Mouse (Mus musculus) embryonic facial prominence, embryonic 14.5 days (tissue): ENCODE measurements around the gene Zfp940. TPM values are rescaled to one million over a fixed set of nuclear protein-coding genes. Genes with fewer than 3 reads are reported as not detected.

Experiments
- ATAC-seq: fragments of 200-750 bp; cut with Nextera tagmentation; 2 replicates; pipeline ENCODE4 v1.8.0; 2017; ENCODE audit warnings: low read depth, moderate number of reproducible peaks, moderate TSS enrichment
- DNase-seq: peaks from one replicate; pipeline ENCODE4 v3.0.0-alpha.2; 2015; ENCODE audit warnings: low spot score
- H3K27ac ChIP-seq: fragments of 300-500 bp; sonication (generic); replicated peaks from 2 replicates; pipeline ENCODE4 v1.5.1; 2014; ENCODE audit warnings: low read depth, mild to moderate bottlenecking, low read length, moderate library complexity
- H3K27me3 ChIP-seq: fragments of 300-500 bp; sonication (generic); replicated peaks from 2 replicates; pipeline ENCODE4 v1.6.1; 2014; ENCODE audit warnings: low read length; ENCODE audit not compliant: control insufficient read depth, insufficient read depth
- H3K36me3 ChIP-seq: fragments of 300-500 bp; sonication (generic); 2 replicates; pipeline ENCODE4 v1.6.1; 2014; ENCODE audit warnings: low read length, mixed read lengths; ENCODE audit not compliant: control insufficient read depth, insufficient read depth
- H3K4me1 ChIP-seq: fragments of 300-500 bp; sonication (generic); 2 replicates; pipeline ENCODE4 v1.6.1; 2014; ENCODE audit warnings: antibody characterized with exemption, low read length; ENCODE audit not compliant: control insufficient read depth, insufficient read depth
- H3K4me2 ChIP-seq: fragments of 300-500 bp; sonication (generic); 2 replicates; pipeline ENCODE4 v1.6.1; 2014; ENCODE audit warnings: low read depth, mild to moderate bottlenecking, low read length, moderate library complexity, mixed read lengths
- H3K4me3 ChIP-seq: fragments of 300-500 bp; sonication (generic); 2 replicates; pipeline ENCODE4 v1.5.1; 2014; ENCODE audit warnings: low read depth, mild to moderate bottlenecking, low read length
- H3K9ac ChIP-seq: fragments of 300-500 bp; sonication (generic); 2 replicates; pipeline ENCODE4 v1.6.1; 2014; ENCODE audit warnings: low read depth, mild to moderate bottlenecking, low read length, moderate library complexity, mixed read lengths
- H3K9me3 ChIP-seq: fragments of 300-500 bp; sonication (generic); 2 replicates; pipeline ENCODE4 v1.6.1; 2016; ENCODE audit warnings: low read length; ENCODE audit not compliant: control insufficient read depth
- WGBS: fragments of 180-500 bp; shearing (Covaris S2); extraction: QIAGEN DNeasy Blood & Tissue Kit; methylation state at CpG from one replicate; pipeline ENCODE4 v1.1.7; 2014; 5-methylcytosine and 5-hydroxymethylcytosine counted together
- polyA plus RNA-seq: library from polyadenylated mRNA; unstranded; fragments of >200 nt; fragmentation: Nextera tagmentation; extraction: Ambion mirVana; gene quantifications from 2 replicates; pipeline ENCODE4 v1.2.1, GENCODE M21; 2014

The Zfp940 gene
- polyA plus RNA-seq, 1 experiment from 2014 or later: 3.6 TPM

DNA sequence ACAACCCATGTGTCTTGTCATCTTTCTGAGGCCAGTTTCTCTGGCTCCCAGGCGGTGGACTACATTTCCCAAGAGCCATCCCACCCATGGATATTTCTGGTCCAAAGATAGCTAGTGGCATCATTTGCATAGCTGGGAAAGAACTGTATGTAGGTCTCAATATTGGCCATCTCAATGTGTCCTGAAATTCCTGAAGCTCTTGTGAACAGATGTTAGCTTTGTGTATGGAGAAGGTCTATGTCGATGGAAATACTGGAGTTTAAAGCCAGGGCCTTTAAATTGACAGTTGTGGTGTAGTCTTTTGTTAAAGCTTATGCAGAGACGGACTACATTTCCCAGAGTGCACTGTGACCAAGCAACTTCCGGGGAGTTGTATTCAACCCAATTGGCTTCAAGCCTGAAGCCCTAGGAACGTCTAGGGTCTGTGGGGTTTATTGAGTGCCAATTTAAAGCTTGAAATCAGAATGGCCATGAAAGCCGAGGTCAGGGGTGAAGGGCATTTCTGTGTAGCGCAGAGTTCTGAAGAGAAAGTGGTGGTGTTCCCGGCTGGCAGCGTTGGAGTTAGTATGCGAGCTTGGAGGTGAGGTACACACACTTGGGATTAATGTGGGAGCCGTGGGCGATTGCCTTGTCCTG is 34.7 kb downstream of the Zfp940 start:
- 6% methylated on average over 12 of the region's 12 CpGs for WGBS
- H3K27ac ChIP-seq: 0 out of 2 replicates have a peak overlapping the region, but pooled peaks have one; percentile 31
- peak; percentile 56; the same call in 1 of the 2 replicates for ATAC-seq

DNA sequence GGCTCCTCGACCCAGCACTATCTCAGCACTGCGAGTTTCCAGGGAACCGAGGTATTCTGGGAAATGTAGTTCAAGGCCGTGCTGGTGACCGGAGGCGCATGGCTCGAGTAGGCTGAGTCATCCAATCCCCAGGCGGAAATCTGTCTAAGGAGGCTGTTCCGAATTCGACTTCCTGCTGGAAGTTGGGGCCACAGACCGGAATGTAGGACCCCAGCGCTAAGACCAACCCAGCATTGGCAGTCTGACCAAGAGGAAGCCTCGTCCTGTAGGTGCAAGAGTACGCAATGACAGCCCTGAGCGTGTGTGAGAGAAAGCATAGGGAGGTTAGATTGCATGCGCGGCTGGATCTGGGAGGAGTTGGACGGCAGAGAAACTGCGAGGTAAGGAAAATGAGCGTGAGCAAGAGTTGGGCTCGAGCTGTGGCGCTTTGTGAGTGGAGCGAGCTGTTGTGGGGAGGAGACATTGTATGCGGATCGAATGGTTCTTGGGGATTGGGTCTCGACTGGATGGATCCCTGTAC is 37.5 kb downstream of the Zfp940 start, which contains the start of gene Zfp790:
TSS of gene Zfp790 (plus strand) at position 205 of the 520 bp plus-strand sequence.
- ATAC-seq: peak; percentile 97
- Histone ChIP-seq H3K9ac (peak within 1 kb of the TSS; percentile 76), H3K27ac (peak within 1 kb of the TSS; percentile 89)

More for the DNA sequence above, 34.7 kb downstream of the Zfp940 start:
- Histone ChIP-seq H3K9ac (peak overlapping the region; percentile 73), H3K4me3 (peak overlapping the region; percentile 63), H3K36me3 (peaks cover 25% of the 10 kb centered on the region), H3K4me1 (peaks cover 16% of the 10 kb centered on the region), H3K4me2 (peak overlapping the region; percentile 66), H3K27me3 (no peaks in the 10 kb centered on the region), H3K9me3 (no peaks in the 10 kb centered on the region)
- peak; percentile 95 for DNase-seq

GRCm38 (mm10) chr7:29815061-29815784 is 38.2 kb downstream of the Zfp940 start:
- DNase-seq (peak; percentile 3), ATAC-seq (0 out of 2 replicates have a peak, but pooled peaks have one; percentile 35)
- H3K27ac ChIP-seq: peak overlapping the region; percentile 45; the same call in 1 of the 2 replicates
- H3K4me1 ChIP-seq: peaks cover 16% of the 10 kb centered on the region
- WGBS: 4% methylated on average over 12 of the region's 12 CpGs
- H3K4me2 ChIP-seq: peak overlapping the region; percentile 72
- H3K9me3 ChIP-seq: no peaks in the 10 kb centered on the region
- no peaks in the 10 kb centered on the region for H3K27me3 ChIP-seq
- H3K9ac ChIP-seq: peak overlapping the region; percentile 76
- H3K4me3 ChIP-seq: peak overlapping the region; percentile 58
- 0 out of 2 replicates have a peak, but pooled peaks cover 3% of the 10 kb centered on the region for H3K36me3 ChIP-seq

More for the DNA sequence above, 37.5 kb downstream of the Zfp940 start, which contains the start of gene Zfp790:
- under 1% methylated on average over 26 of the region's 26 CpGs for WGBS
- peak; percentile 98 for DNase-seq
- Histone ChIP-seq H3K27me3 (no peaks in the 10 kb centered on the region), H3K4me2 (peak within 1 kb of the TSS; percentile 72), H3K4me3 (peak within 1 kb of the TSS; percentile 58), H3K36me3 (0 out of 2 replicates have a peak, but pooled peaks cover 3% of the 10 kb centered on the region), H3K4me1 (peaks cover 16% of the 10 kb centered on the region), H3K9me3 (no peaks in the 10 kb centered on the region)

- Histone ChIP-seq H3K27ac (no peak overlapping the region), H3K27me3 (no peaks in the 10 kb centered on the region), H3K36me3 (0 out of 2 replicates have a peak, but pooled peaks cover 3% of the 10 kb centered on the region), H3K4me1 (peaks cover 16% of the 10 kb centered on the region), H3K4me2 (peak overlapping the region; percentile 72; the same call in 1 of the 2 replicates), H3K9ac (no peak overlapping the region), H3K4me3 (no peak overlapping the region), H3K9me3 (no peaks in the 10 kb centered on the region)
- ATAC-seq (no peak), DNase-seq (no peak)
- WGBS: 90% methylated on average over 2 of the region's 2 CpGs
Observed at GRCm38 (mm10) chr7:29814381-29814780, 39.1 kb downstream of the Zfp940 start.

GRCm38 (mm10) chr7:29812244-29812643 is 41.2 kb downstream of the Zfp940 start:
- H3K4me2 ChIP-seq: no peak overlapping the region
- no peak overlapping the region for H3K27ac ChIP-seq
- no peak for DNase-seq
- H3K9me3 ChIP-seq: no peaks in the 10 kb centered on the region
- no peak for ATAC-seq
- H3K27me3 ChIP-seq: no peaks in the 10 kb centered on the region
- no peaks in the 10 kb centered on the region for H3K36me3 ChIP-seq
- no peak overlapping the region for H3K9ac ChIP-seq
- H3K4me1 ChIP-seq: peaks cover 16% of the 10 kb centered on the region
- 93% methylated on average over 1 of the region's 1 CpGs for WGBS
- no peak overlapping the region for H3K4me3 ChIP-seq

GRCm38 (mm10) chr7:29807046-29807445 is 46.4 kb downstream of the Zfp940 start:
- no peak overlapping the region for H3K27ac ChIP-seq
- H3K4me1 ChIP-seq: no peaks in the 10 kb centered on the region
- no peak for DNase-seq
- H3K27me3 ChIP-seq: no peaks in the 10 kb centered on the region
- no peak for ATAC-seq
- WGBS: 82% methylated on average over 5 of the region's 5 CpGs
- H3K9ac ChIP-seq: no peak overlapping the region
- H3K4me3 ChIP-seq: no peak overlapping the region
- no peaks in the 10 kb centered on the region for H3K9me3 ChIP-seq
- H3K4me2 ChIP-seq: no peak overlapping the region
- H3K36me3 ChIP-seq: no peaks in the 10 kb centered on the region

- no peak overlapping the region for H3K4me2 ChIP-seq
- DNase-seq (no peak), ATAC-seq (no peak)
- no peaks in the 10 kb centered on the region for H3K4me1 ChIP-seq
- no peak overlapping the region for H3K27ac ChIP-seq
- no peaks in the 10 kb centered on the region for H3K27me3 ChIP-seq
- WGBS: 36% methylated on average over 27 of the region's 27 CpGs
- peaks cover 70% of the 10 kb centered on the region for H3K36me3 ChIP-seq
- H3K9ac ChIP-seq: no peak overlapping the region
- H3K4me3 ChIP-seq: no peak overlapping the region
- peaks cover 21% of the 10 kb centered on the region for H3K9me3 ChIP-seq
Observed at GRCm38 (mm10) chr7:29792906-29793305, 60.6 kb downstream of the Zfp940 start.

GRCm38 (mm10) chr7:29785888-29786287 is 67.6 kb downstream of the Zfp940 start:
- DNase-seq: no peak
- Histone ChIP-seq H3K4me1 (peaks cover 12% of the 10 kb centered on the region; the same call in 1 of the 2 replicates), H3K9ac (peak overlapping the region; percentile 91), H3K36me3 (peaks cover 41% of the 10 kb centered on the region), H3K27ac (no peak overlapping the region), H3K27me3 (no peaks in the 10 kb centered on the region), H3K4me3 (peak overlapping the region; percentile 77), H3K4me2 (peak overlapping the region; percentile 71), H3K9me3 (no peaks in the 10 kb centered on the region)
- ATAC-seq: no peak
- 77% methylated on average over 5 of the region's 5 CpGs for WGBS
